Comparison of ENCODE assay signal across 28 mouse cellular contexts in the genomic region with DNA sequence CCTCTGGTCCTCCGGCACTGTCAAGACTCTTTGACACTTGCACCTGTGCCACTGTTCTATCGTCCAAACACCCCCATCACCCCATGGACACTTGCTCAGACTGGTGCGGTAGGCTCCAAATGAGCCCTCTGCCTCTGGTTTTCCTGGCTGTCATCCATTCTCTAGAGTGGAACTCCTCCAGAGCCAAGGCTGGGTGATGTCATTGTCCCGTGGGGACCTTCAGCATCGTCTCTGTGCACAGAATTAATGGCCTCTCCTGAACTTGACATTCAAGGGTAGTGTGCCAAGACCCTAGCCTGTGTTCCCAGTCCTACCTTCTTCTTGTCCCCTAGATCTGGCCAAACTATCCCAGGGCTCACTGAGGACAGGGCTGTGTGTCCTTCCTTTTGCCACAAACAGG.
A peak's percentile ranks its signal among the peaks of the same experiment; 100 is the strongest.
DNase-seq lines count a peak whose midpoint lies in the region; ATAC-seq and TF ChIP-seq lines count a peak whose summit lies in the region.
"Had no signal": no experiment of that assay in that cellular context is flagged by ENCODE, and none has a peak within 500 bp of the region (broad histone marks: within the 10 kb centered on the region; RNA-seq: fewer than 3 reads in every experiment).

No protein-coding gene starts in this region.

- H3K4me1 ChIP-seq in hindbrain, postnatal 0 days (ENCODE audit: insufficient read depth, low read length), result no peaks in the 10 kb centered on the region
- H3K4me1 ChIP-seq in hindbrain, embryonic 16.5 days (ENCODE audit: control insufficient read depth, insufficient read depth, low read depth, low read length), result no peaks in the 10 kb centered on the region
- no peaks in the 10 kb centered on the region for H3K4me1 ChIP-seq in kidney, adult 2 months (ENCODE audit: control insufficient read depth, insufficient read depth, low read length)
- no peaks in the 10 kb centered on the region for H3K4me1 ChIP-seq in lung, postnatal 0 days (ENCODE audit: insufficient read depth, low read depth, low read length)
- H3K4me1 ChIP-seq: forebrain, embryonic 12.5 days; heart, embryonic 13.5 days; kidney, embryonic 15.5 days; midbrain, embryonic 12.5 days; neural tube, embryonic 12.5 days had no signal

- no peaks in the 10 kb centered on the region for H3K27me3 ChIP-seq in hindbrain, postnatal 0 days (ENCODE audit: insufficient read depth, low read length)
- H3K27me3 ChIP-seq in hindbrain, embryonic 16.5 days (replicated peaks; ENCODE audit: control insufficient read depth, insufficient read depth, low read length), result no peaks in the 10 kb centered on the region
- H3K27me3 ChIP-seq in kidney, adult 2 months (replicated peaks; ENCODE audit: control insufficient read depth, insufficient read depth, low read length), result no peaks in the 10 kb centered on the region
- no peaks in the 10 kb centered on the region for H3K27me3 ChIP-seq in lung, postnatal 0 days (replicated peaks; ENCODE audit: insufficient read depth, low read length)
- H3K27me3 ChIP-seq: forebrain, embryonic 12.5 days; heart, embryonic 13.5 days; hindbrain, embryonic 12.5 days; kidney, embryonic 15.5 days; liver, embryonic 15.5 days; midbrain, embryonic 12.5 days; neural tube, embryonic 12.5 days had no signal

- H3K27ac ChIP-seq in hindbrain, postnatal 0 days, result no peak overlapping the region
- H3K27ac ChIP-seq in hindbrain, embryonic 16.5 days (ENCODE audit: low read depth, low read length), result no peak overlapping the region
- H3K27ac ChIP-seq in kidney, adult 2 months (ENCODE audit: insufficient read depth, low read depth, low read length), result no peak overlapping the region
- H3K27ac ChIP-seq in lung, postnatal 0 days (ENCODE audit: low read length), result no peak overlapping the region
- H3K27ac ChIP-seq: forebrain, embryonic 12.5 days; heart, embryonic 13.5 days; hindbrain, embryonic 12.5 days; kidney, embryonic 15.5 days; liver, embryonic 15.5 days; midbrain, embryonic 12.5 days; neural tube, embryonic 12.5 days had no signal

- H3K9me3 ChIP-seq in hindbrain, postnatal 0 days (ENCODE audit: low read length), result no peaks in the 10 kb centered on the region
- no peaks in the 10 kb centered on the region for H3K9me3 ChIP-seq in hindbrain, embryonic 16.5 days (ENCODE audit: control insufficient read depth, low read length)
- no peaks in the 10 kb centered on the region for H3K9me3 ChIP-seq in lung, postnatal 0 days (ENCODE audit: low read length)
- H3K9me3 ChIP-seq: forebrain, embryonic 12.5 days; heart, embryonic 13.5 days; hindbrain, embryonic 12.5 days; kidney, embryonic 15.5 days; liver, embryonic 15.5 days; midbrain, embryonic 12.5 days; neural tube, embryonic 12.5 days had no signal

- no peak overlapping the region for H3K9ac ChIP-seq in hindbrain, postnatal 0 days (replicated peaks; ENCODE audit: low read length)
- H3K9ac ChIP-seq in hindbrain, embryonic 16.5 days (ENCODE audit: low read depth, low read length), result no peak overlapping the region
- no peak overlapping the region for H3K9ac ChIP-seq in lung, postnatal 0 days (replicated peaks; ENCODE audit: low read depth)
- H3K9ac ChIP-seq: forebrain, embryonic 12.5 days; forebrain, postnatal 0 days; heart, embryonic 13.5 days; hindbrain, embryonic 12.5 days; kidney, embryonic 15.5 days; liver, embryonic 15.5 days; lung, embryonic 14.5 days; midbrain, embryonic 12.5 days; neural tube, embryonic 12.5 days had no signal

- TF ChIP-seq POLR2A in kidney, adult 2 months (IDR thresholded peaks at IDR 0.05; ENCODE audit: low read depth, low read length), result no peak

- TF ChIP-seq EP300 in lung, postnatal 0 days (IDR thresholded peaks at IDR 0.05), result no peak

- no peak overlapping the region for H3K4me2 ChIP-seq in hindbrain, postnatal 0 days (ENCODE audit: low read depth, low read length)
- no peak overlapping the region for H3K4me2 ChIP-seq in hindbrain, embryonic 16.5 days (ENCODE audit: low read length)
- H3K4me2 ChIP-seq in lung, postnatal 0 days (replicated peaks; ENCODE audit: low read depth, low read length), result no peak overlapping the region
- H3K4me2 ChIP-seq: forebrain, embryonic 12.5 days; heart, embryonic 13.5 days; hindbrain, embryonic 12.5 days; kidney, embryonic 15.5 days; liver, embryonic 15.5 days; lung, embryonic 14.5 days; midbrain, embryonic 12.5 days; neural tube, embryonic 12.5 days had no signal

- ATAC-seq in hindbrain, postnatal 0 days, result no peak
- ATAC-seq in hindbrain, embryonic 16.5 days, result no peak
- no peak for ATAC-seq in lung, postnatal 0 days
- ATAC-seq: activated CD4-positive, CD25-positive, alpha-beta regulatory T cell, adult 4 months; forebrain, postnatal 0 days; intestine, postnatal 0 days had no signal

- WGBS in hindbrain, postnatal 0 days, result 67% methylated on average over 5 of the region's 5 CpGs
- WGBS in hindbrain, embryonic 16.5 days, result 66% methylated on average over 5 of the region's 5 CpGs
- 81% methylated on average over 5 of the region's 5 CpGs for WGBS in kidney, adult 2 months
- 79% methylated on average over 5 of the region's 5 CpGs for whole genome bisulfite sequencing in lung, postnatal 0 days

- DNase-seq in cerebellum, postnatal 10 days, result peak; percentile 38 to 41
- no peak for DNase-seq in cerebellum, adult 18-20 months
- DNase-seq in hindbrain, postnatal 0 days (ENCODE audit: low spot score), result peak; percentile 39
- peak; percentile 75 to 89 for DNase-seq in adrenal gland, adult (ENCODE audit: inconsistent age in 2 of 2, low spot score in 1 of 2)
- DNase-seq in adrenal gland, postnatal 25 days, result peak; percentile 45
- no peak for DNase-seq in kidney, adult 2 months
- no peak for DNase-seq in lung, postnatal 0 days (ENCODE audit: low spot score)
- DNase-seq: cerebellum, adult 11-12 months; cerebellum, postnatal 14 days; forebrain, postnatal 0 days; gastrocnemius, postnatal 14 days; kidney, postnatal 36 days; layer of hippocampus, postnatal 36 days; lung, embryonic 14.5 days; right cerebral cortex, adult 18-20 months; spleen, adult 18-20 months; thymus, postnatal 14 days had no signal

- H3K4me3 ChIP-seq in hindbrain, postnatal 0 days (ENCODE audit: low read length), result no peak overlapping the region
- H3K4me3 ChIP-seq in hindbrain, embryonic 16.5 days (ENCODE audit: low read length), result no peak overlapping the region
- H3K4me3 ChIP-seq in kidney, adult 2 months (ENCODE audit: insufficient read depth, low read depth, low read length), result no peak overlapping the region
- H3K4me3 ChIP-seq in lung, postnatal 0 days (ENCODE audit: low read depth, low read length), result no peak overlapping the region
- H3K4me3 ChIP-seq: forebrain, embryonic 12.5 days; heart, embryonic 13.5 days; hindbrain, embryonic 12.5 days; kidney, embryonic 15.5 days; liver, embryonic 15.5 days; midbrain, embryonic 12.5 days; myocyte; neural tube, embryonic 12.5 days had no signal

- no peaks in the 10 kb centered on the region for H3K36me3 ChIP-seq in hindbrain, postnatal 0 days (ENCODE audit: insufficient read depth, low read length)
- no peaks in the 10 kb centered on the region for H3K36me3 ChIP-seq in hindbrain, embryonic 16.5 days (ENCODE audit: control insufficient read depth, insufficient read depth, low read length)
- H3K36me3 ChIP-seq in kidney, adult 2 months (ENCODE audit: control insufficient read depth, insufficient read depth, low read length), result no peaks in the 10 kb centered on the region
- no peaks in the 10 kb centered on the region for H3K36me3 ChIP-seq in lung, postnatal 0 days (ENCODE audit: insufficient read depth, low read length)
- H3K36me3 ChIP-seq: kidney, embryonic 15.5 days; midbrain, embryonic 12.5 days; neural tube, embryonic 12.5 days had no signal

- TF ChIP-seq CTCF in hindbrain, postnatal 0 days (IDR thresholded peaks at IDR 0.05; ENCODE audit: low read depth), result no peak
- no peak for TF ChIP-seq CTCF in kidney, adult 2 months (conservative IDR thresholded peaks at IDR 0.05; ENCODE audit: insufficient read depth, insufficient read length, low read depth, low read length)
- no peak for TF ChIP-seq CTCF in lung, postnatal 0 days (IDR thresholded peaks at IDR 0.05)

Comparison
In these comparisons a context has a peak if more than half of its experiments do, and no peak if none do; other contexts are left out.
1. DNase-seq: peak in cerebellum, postnatal 10 days (2 of 2), hindbrain, postnatal 0 days (single experiment), adrenal gland, adult (2 of 2) and adrenal gland, postnatal 25 days (single experiment); none in cerebellum, adult 18-20 months (0 of 2), kidney, adult 2 months (single experiment) and lung, postnatal 0 days (single experiment).